Mouse (Mus musculus) embryonic facial prominence, embryonic 10.5 days (tissue): ENCODE results near the gene Klhdc10. TPM values are rescaled to one million over a fixed set of nuclear protein-coding genes. Genes with fewer than 3 reads are reported as not detected.
"Not testable (repeated sequence)": the region's sequence is repeated elsewhere in the genome, so short reads cannot be mapped to it uniquely, and the experiment has no call there.

ENCODE experiments used
- DNase-seq: peaks from one replicate; pipeline ENCODE4 v3.0.0-alpha.2; 2017; ENCODE audit warnings: low spot score
- H3K27ac ChIP-seq: fragments of 300-500 bp; sonication (generic); replicated peaks from 2 replicates; pipeline ENCODE4 v1.5.1; 2016; ENCODE audit warnings: mild to moderate bottlenecking
- H3K27me3 ChIP-seq: fragments of 300-500 bp; sonication (generic); replicated peaks from 2 replicates; pipeline ENCODE4 v1.6.1; 2016; ENCODE audit warnings: low read depth, mild to moderate bottlenecking; ENCODE audit not compliant: poor library complexity, severe bottlenecking
- H3K36me3 ChIP-seq: fragments of 300-500 bp; sonication (generic); replicated peaks from 2 replicates; pipeline ENCODE4 v1.6.1; 2016; ENCODE audit warnings: mild to moderate bottlenecking, moderate library complexity
- H3K4me1 ChIP-seq: fragments of 300-500 bp; sonication (generic); 2 replicates; pipeline ENCODE4 v1.6.1; 2016
- H3K4me3 ChIP-seq: fragments of 300-500 bp; sonication (generic); 2 replicates; pipeline ENCODE4 v1.5.1; 2016; ENCODE audit warnings: mild to moderate bottlenecking, moderate library complexity
- H3K9me3 ChIP-seq: fragments of 300-500 bp; sonication (generic); 2 replicates; pipeline ENCODE4 v1.6.1; 2016; ENCODE audit warnings: mild to moderate bottlenecking
- WGBS: fragments of 180-500 bp; shearing (Covaris S2); methylation state at CpG from one replicate; pipeline ENCODE4 v1.1.7; 2016; 5-methylcytosine and 5-hydroxymethylcytosine counted together
- polyA plus RNA-seq: library from polyadenylated mRNA; unstranded; fragments of >200 nt; fragmentation: Nextera tagmentation; extraction: Ambion mirVana; gene quantifications from 2 replicates; pipeline ENCODE4 v1.2.1, GENCODE M21; 2016

The Klhdc10 gene
- polyA plus RNA-seq, 1 experiment from 2014 or later, result 37.3 TPM

DNA sequence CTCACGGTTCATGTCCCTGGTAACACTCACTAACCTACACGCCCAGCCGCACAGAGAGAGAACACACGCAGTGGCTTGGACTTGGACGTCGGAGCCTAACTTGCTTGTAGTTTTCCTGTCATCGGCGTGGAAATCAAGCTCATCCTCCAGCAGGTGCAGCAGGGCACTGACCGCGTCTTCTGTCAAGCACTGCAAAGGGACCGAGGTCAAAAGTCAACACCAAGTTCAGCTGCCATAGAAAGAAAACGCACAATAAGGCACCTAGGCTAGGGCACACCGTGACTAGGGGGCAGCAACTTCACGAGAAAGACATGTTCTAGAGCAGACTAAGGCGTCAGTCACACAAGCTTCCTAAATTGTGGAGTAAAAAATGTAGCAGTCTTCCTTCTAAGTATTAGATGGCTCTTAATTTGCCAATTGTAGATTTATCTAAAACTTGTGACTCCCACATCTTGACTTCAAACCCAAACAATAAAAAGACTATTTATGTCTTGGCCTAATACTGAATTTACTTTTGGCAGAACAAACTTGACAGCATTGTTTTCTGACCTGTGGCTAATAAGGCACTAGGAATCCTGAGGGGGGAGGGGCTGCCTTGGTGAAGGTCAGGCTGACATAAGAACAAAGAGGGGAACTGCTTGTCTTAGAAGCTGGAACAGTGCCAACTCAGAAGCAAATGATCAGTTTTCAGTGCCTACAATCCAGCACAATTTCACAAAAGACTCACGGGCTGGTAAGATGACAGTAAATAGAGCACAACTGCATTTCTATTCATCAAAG lies 26.7 kb upstream of the Klhdc10 start:
- Histone ChIP-seq H3K27ac (no peak overlapping the region), H3K36me3 (peaks cover 100% of the 10 kb centered on the region)
- 89% methylated on average over 16 of the region's 16 CpGs for WGBS

DNA sequence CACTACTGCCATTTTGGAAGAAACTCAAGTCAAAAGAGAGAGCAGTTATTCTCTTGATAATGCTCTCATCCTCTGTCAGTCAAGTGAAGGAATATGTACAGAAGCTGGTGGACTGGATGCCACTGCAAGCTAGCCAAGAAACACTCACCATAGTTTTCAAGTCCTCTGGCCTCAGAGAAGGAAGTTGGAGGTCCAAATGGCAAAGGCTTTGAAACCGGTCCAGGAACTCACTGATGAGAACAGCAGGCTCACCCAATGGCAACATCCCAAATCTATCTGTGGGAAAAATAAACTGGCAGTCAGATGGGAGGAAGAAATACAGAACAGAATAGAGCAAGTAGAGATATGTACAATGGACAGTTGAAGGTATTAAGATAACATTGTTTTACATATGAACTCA lies 25.9 kb upstream of the Klhdc10 start:
- H3K4me3 ChIP-seq, result no peak overlapping the region
- H3K36me3 ChIP-seq, result peaks cover 100% of the 10 kb centered on the region
- no peaks in the 10 kb centered on the region for H3K4me1 ChIP-seq
- H3K9me3 ChIP-seq, result no peaks in the 10 kb centered on the region
- H3K27me3 ChIP-seq, result no peaks in the 10 kb centered on the region
- 98% methylated on average over 1 of the region's 1 CpGs for WGBS
- H3K27ac ChIP-seq, result no peak overlapping the region
- DNase-seq, result no peak

More for the DNA sequence above, 26.7 kb upstream of the Klhdc10 start:
- no peaks in the 10 kb centered on the region for H3K9me3 ChIP-seq
- DNase-seq, result no peak
- H3K4me3 ChIP-seq, result no peak overlapping the region
- H3K27me3 ChIP-seq, result no peaks in the 10 kb centered on the region
- H3K4me1 ChIP-seq, result no peaks in the 10 kb centered on the region

DNA sequence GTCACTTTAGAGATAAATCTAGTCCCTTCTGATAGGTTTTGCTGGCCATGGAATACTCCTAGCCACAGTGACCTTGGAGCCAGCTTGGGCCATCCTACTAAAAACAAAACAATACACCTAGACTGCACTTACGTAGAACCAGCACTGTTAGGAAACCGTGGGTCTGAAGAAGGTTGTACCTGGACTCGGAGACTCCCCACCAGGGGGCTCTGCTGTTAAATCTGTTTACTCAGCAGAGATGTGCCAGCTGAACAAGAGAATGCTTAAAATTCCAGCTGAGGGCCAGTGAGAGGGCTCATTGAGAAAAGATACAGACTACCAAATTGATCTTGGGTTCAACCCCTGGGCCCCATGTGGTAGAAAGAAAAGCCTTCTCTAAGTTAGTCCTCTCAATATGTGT lies 20.6 kb upstream of the Klhdc10 start:
- peaks cover 99% of the 10 kb centered on the region for H3K36me3 ChIP-seq
- peak; percentile 55 for DNase-seq

DNA sequence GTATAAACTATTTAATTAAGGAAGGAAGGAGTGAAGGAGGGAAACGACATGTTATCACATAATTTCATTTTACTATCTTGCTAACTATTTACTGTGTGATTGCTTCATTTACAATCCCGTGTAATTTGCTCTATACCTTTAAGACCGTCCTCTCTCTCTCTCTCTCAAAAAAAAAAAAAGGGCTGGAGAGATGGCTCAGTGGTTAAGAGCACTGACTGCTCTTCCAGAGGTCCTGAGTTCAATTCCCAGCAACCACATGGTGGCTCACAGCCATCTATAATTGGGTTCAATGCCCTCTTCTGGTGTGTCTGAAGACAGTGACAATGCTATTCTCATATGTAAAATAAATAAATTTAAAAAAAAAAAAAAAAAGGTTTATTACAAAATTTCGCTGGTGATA lies 11.4 kb upstream of the Klhdc10 start:
- H3K36me3 ChIP-seq, result peaks cover 21% of the 10 kb centered on the region
- not testable (repeated sequence) for DNase-seq, H3K27me3 ChIP-seq, H3K4me1 ChIP-seq, H3K9me3 ChIP-seq
- peak overlapping the region; percentile 83 for H3K4me3 ChIP-seq
- 30% methylated on average over 4 of the region's 4 CpGs for WGBS
- H3K27ac ChIP-seq, result peak overlapping the region; percentile 90

More for the DNA sequence above, 20.6 kb upstream of the Klhdc10 start:
- Histone ChIP-seq H3K27ac (no peak overlapping the region), H3K9me3 (no peaks in the 10 kb centered on the region), H3K4me1 (no peaks in the 10 kb centered on the region), H3K27me3 (no peaks in the 10 kb centered on the region), H3K4me3 (no peak overlapping the region)
- WGBS, result 78% methylated on average over 3 of the region's 3 CpGs

DNA sequence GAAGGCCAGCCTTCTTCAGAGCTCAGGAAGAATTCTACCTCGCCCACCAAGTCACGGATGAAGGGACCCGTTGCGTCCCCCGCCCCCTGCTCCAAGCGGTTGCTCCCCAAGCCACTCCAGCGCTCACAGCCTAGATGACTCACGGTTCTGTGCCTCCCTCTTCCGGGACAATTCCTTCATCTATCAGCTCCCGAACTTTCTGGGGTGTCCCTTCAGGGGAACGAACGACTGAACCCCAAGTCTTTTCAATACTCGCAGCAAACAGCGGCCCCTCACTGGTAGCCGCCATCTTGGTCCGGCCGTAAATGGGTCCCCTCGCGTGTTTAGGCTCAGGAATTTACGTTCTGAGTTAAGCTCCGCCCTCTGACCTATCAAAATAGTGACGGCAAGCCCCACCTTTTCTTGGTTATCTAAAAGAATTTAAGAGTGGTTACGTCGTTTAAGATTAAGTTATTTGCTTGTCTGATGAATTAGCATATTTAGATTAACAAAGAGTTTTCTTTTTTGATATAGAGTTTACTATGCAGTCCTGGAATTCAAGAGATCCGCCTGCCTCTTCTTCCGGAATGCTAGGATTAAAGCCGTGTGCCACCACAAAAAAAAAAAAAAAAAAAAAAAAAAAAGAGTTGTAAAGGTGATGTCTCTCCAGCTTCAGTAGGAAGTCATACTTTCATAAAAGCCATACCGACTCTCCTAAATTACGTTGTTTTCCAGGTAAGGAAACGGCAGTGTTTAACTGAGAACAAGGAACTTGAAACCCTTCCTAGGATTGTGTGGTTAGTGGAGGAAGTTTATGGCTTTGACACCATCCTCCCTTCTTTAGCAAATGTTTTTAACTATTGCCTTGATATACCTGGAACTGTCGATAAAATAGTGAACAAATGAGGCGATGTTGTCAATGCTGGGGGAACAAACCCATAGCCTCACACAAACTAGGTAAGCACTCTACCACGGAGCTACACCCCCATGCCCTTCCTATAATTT lies 10.7 kb upstream of the Klhdc10 start, which contains the start of gene Zc3hc1:
Gene Zc3hc1 (minus strand): TSS at position 315 of the 984 bp plus-strand sequence.
- peak within 1 kb of the TSS; percentile 83 for H3K4me3 ChIP-seq
- H3K4me1 ChIP-seq, result peaks cover 6% of the 10 kb centered on the region
- H3K36me3 ChIP-seq, result peaks cover 14% of the 10 kb centered on the region
- H3K27me3 ChIP-seq, result no peaks in the 10 kb centered on the region
- H3K9me3 ChIP-seq, result no peaks in the 10 kb centered on the region
- peak within 1 kb of the TSS; percentile 90 for H3K27ac ChIP-seq
- 18% methylated on average over 33 of the region's 33 CpGs for WGBS
- peak; percentile 83 for DNase-seq

DNA sequence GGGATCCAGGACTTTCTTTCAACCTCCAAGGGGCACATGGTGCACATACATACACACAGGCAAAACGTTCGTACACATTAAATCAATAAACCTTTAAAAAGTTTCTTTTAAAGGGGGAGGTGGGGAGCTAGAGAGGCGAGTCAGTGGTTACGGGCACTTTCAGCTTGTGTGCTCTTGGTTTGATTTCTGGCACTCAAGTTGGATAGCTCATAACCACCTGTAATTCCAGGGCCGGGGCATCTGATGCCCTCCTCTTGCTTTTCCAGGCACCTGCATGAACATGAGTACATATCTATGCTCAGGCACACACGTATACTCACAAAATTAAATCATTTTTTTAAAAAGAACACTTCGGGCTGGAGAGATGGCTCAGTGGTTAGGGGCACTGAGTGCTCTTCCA lies 9.7 kb upstream of the Klhdc10 start:
- Histone ChIP-seq H3K36me3 (peaks cover 4% of the 10 kb centered on the region), H3K27ac (no peak overlapping the region), H3K4me1 (peaks cover 6% of the 10 kb centered on the region), H3K4me3 (no peak overlapping the region), H3K27me3 (no peaks in the 10 kb centered on the region), H3K9me3 (no peaks in the 10 kb centered on the region)
- no peak for DNase-seq
- 89% methylated on average over 7 of the region's 7 CpGs for WGBS

DNA sequence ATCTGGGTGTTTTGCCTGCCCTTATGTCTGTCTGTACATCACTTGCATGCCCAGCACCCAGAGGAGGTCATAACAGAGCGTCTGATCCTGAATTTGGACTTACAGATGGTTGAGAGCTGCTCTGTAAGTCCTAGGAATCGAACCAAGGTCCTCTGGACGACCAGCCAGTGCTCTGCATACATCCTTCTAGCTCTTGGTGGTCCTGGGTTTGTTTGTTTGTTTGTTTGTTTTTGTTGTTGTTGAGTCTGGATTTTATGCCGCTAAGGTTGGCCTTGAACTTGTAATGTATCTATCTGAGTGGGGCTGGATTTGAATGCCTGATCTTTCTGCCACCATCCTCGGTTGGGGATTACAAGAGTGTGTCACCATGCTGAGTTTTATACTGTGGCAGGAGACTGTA lies 1.5 kb upstream of the Klhdc10 start:
- Histone ChIP-seq H3K27ac (peak overlapping the region; percentile 97), H3K4me3 (no peak overlapping the region), H3K9me3 (no peaks in the 10 kb centered on the region), H3K27me3 (no peaks in the 10 kb centered on the region), H3K36me3 (no peaks in the 10 kb centered on the region), H3K4me1 (peaks cover 13% of the 10 kb centered on the region)
- whole genome bisulfite sequencing, result 82% methylated on average over 5 of the region's 5 CpGs
- no peak for DNase-seq

DNA sequence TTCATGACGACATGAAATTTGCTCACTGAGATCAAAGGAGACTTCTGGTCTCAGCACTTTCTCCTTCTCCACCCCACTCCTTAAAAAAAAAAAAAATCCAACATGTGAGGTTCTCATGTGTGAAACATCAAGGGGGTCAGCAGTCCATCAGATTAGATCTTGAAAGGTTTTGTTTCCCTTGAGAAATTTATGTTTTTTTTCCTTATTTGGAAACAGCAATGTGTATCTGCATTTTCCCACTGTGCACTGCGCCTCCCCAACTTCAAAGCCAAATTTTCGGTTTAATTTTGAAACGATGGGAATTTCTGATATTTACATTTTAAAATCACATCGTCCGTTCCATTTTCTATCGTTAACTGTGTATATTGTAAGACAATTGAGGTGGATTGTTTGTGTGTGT lies 952 bp upstream of the Klhdc10 start:
- Histone ChIP-seq H3K36me3 (no peaks in the 10 kb centered on the region), H3K4me1 (peaks cover 13% of the 10 kb centered on the region), H3K4me3 (peak overlapping the region; percentile 99), H3K9me3 (no peaks in the 10 kb centered on the region), H3K27me3 (no peaks in the 10 kb centered on the region), H3K27ac (peak overlapping the region; percentile 97)
- no peak for DNase-seq
- WGBS, result 17% methylated on average over 7 of the region's 7 CpGs

DNA sequence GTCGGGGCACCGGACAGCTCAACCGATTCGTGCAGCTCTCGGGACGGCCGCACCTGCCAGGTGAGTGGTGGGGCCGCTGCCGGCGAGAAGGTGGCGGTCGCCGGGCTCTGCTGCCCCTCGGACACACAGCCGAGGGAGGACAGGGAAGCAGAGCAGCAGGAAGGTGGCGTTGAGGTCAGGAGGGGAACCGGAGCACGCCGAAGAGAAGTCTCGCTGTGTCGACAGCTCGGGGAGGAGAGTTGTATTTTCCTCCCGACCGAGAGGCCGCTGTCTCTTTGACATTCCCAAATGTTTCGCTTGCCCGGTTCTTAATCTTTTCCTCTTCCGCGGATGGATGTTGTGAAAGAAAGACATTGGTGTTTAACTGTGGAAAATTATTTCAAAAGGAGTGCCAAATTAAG lies 423 bp downstream of the Klhdc10 start:
- Histone ChIP-seq H3K9me3 (no peaks in the 10 kb centered on the region), H3K27me3 (no peaks in the 10 kb centered on the region), H3K36me3 (peaks cover 9% of the 10 kb centered on the region), H3K4me3 (peak overlapping the region; percentile 99), H3K4me1 (peaks cover 13% of the 10 kb centered on the region), H3K27ac (peak overlapping the region; percentile 97)
- WGBS, result under 1% methylated on average over 29 of the region's 29 CpGs
- DNase-seq, result no peak

DNA sequence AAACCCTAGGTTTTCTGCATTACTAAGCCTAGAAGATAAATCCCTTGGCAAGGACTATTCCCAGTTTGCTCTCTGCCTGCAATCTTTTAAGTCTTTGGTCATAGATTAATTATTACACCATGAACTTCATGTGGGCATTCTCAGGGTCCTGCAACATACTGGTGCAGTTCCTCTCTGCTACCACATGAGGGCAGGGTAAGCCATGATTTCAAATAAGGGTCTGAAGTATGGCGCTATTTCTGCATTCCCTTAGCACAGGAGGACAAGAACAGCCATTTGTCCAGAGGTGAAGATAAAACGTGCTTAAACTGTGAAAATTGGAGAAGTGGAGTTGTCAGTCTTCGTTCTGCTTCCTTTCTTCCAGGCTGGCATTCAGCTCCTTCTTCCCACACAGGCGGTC lies 1.8 kb downstream of the Klhdc10 start:
- peaks cover 13% of the 10 kb centered on the region for H3K4me1 ChIP-seq
- H3K36me3 ChIP-seq, result peaks cover 21% of the 10 kb centered on the region
- H3K4me3 ChIP-seq, result peak overlapping the region; percentile 99
- DNase-seq, result peak; percentile 65
- no peaks in the 10 kb centered on the region for H3K9me3 ChIP-seq
- no peaks in the 10 kb centered on the region for H3K27me3 ChIP-seq
- WGBS, result 23% methylated on average over 4 of the region's 4 CpGs
- H3K27ac ChIP-seq, result peak overlapping the region; percentile 77

DNA sequence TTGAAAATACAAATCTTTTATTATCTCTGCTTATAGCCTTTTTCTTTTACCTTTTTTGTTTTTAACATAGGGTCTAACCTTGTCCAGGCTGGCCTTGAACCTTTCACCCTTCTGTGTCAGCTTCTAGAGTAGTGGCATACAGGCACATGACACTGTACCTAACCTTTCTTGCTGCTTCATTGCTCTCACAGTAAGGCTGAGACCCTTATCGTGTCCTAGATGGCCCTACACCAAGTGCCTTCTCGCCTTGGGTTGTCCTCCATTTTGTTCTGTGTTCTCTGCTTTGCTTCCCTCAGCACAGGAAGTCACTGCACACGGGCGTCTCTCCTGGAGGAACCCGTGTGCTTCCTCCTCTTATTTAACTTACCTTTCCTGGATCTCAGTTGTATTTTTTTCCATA lies 3.0 kb downstream of the Klhdc10 start:
- 90% methylated on average over 5 of the region's 5 CpGs for WGBS
- H3K4me1 ChIP-seq, result peaks cover 13% of the 10 kb centered on the region
- H3K27ac ChIP-seq, result no peak overlapping the region
- no peak for DNase-seq
- peaks cover 24% of the 10 kb centered on the region for H3K36me3 ChIP-seq
- H3K27me3 ChIP-seq, result no peaks in the 10 kb centered on the region
- H3K9me3 ChIP-seq, result no peaks in the 10 kb centered on the region
- H3K4me3 ChIP-seq, result peak overlapping the region; percentile 99; the same call in 1 of the 2 replicates

DNA sequence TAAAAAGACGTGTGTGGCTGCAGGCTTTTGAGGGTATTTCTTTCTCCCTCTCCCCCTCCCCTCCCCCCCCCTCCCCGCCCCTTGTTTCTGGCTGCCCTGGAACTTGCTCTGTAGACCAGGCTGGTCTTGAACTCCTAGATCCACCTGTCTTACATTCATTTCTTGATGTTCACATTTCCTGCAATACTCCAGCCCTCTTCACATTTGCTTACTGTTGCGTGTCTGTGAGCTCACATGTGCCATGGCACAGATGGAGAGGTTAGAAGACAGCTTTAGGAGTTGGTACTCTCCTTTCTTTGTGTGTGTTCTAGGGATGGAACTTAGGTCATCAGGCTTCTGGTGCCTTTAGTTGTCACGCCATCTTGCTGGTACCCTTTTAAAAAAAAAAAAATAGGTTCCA lies 6.6 kb downstream of the Klhdc10 start:
- peaks cover 13% of the 10 kb centered on the region for H3K4me1 ChIP-seq
- H3K27me3 ChIP-seq, result no peaks in the 10 kb centered on the region
- H3K27ac ChIP-seq, result no peak overlapping the region
- H3K9me3 ChIP-seq, result no peaks in the 10 kb centered on the region
- H3K4me3 ChIP-seq, result no peak overlapping the region
- H3K36me3 ChIP-seq, result peaks cover 35% of the 10 kb centered on the region
- WGBS, result 84% methylated on average over 4 of the region's 4 CpGs
- no peak for DNase-seq
